13 mouse cellular contexts compared by ENCODE assay signal in genomic region chr6:145369290-145369689, GRCm38 (mm10).
"Had no signal": no experiment of that assay in that cellular context is flagged by ENCODE, and none has a peak within 500 bp of the region (broad histone marks: within the 10 kb centered on the region; RNA-seq: fewer than 3 reads in every experiment).

No protein-coding gene starts in this region.

- H3K9me3 ChIP-seq: limb, embryonic 13.5 days; liver, embryonic 15.5 days; midbrain, embryonic 13.5 days; stomach, embryonic 15.5 days had no signal

- H3K9ac ChIP-seq: limb, embryonic 13.5 days; liver, embryonic 15.5 days; midbrain, embryonic 13.5 days; stomach, embryonic 15.5 days had no signal

- DNase-seq: kidney, postnatal 36 days; layer of hippocampus, adult 9-11 months; lung, adult 2 months; lung, postnatal 36 days; right cerebral cortex, postnatal 14 days; thymus, adult 2 months; thymus, postnatal 25 days had no signal

- H3K27me3 ChIP-seq: limb, embryonic 13.5 days; liver, embryonic 15.5 days; midbrain, embryonic 13.5 days; stomach, embryonic 15.5 days had no signal

- H3K4me2 ChIP-seq: limb, embryonic 13.5 days; liver, embryonic 11.5 days; liver, embryonic 15.5 days; midbrain, embryonic 13.5 days; stomach, embryonic 15.5 days had no signal

- H3K36me3 ChIP-seq: limb, embryonic 13.5 days; liver, embryonic 15.5 days; midbrain, embryonic 13.5 days; stomach, embryonic 15.5 days had no signal

- H3K4me1 ChIP-seq: liver, embryonic 15.5 days; stomach, embryonic 15.5 days had no signal

- ATAC-seq: midbrain, embryonic 13.5 days had no signal

- H3K27ac ChIP-seq: kidney, postnatal 0 days; limb, embryonic 13.5 days; liver, embryonic 15.5 days; midbrain, embryonic 13.5 days; stomach, embryonic 15.5 days had no signal

- H3K4me3 ChIP-seq: limb, embryonic 13.5 days; liver, embryonic 15.5 days; midbrain, embryonic 13.5 days; stomach, embryonic 15.5 days had no signal
